Mouse (Mus musculus): ENCODE results near the gene Ms4a4c.
"Not testable (repeated sequence)": the region's sequence is repeated elsewhere in the genome, so short reads cannot be mapped to it uniquely, and the experiment has no call there.

Ms4a4c gene

DNA sequence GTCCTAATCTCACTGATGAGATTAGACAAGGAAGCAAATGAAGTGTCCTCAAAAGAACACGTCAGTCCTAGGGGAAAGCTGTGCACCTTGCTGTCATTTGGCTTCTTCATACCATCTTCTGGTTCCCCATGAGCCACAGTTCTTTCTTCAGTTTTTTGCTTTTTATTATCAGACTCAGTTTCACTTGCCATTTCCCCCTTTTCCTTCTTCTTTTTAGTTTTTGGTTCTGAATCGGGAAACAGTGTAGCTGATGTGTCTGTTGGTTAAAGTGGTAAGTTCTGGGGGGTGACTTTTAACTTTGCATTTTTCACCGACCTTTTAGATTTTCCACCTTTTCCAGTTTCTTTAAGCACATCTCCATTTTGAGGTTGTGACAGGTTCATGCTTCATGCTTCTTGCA lies at the start of gene Ms4a4c:
TSS of gene Ms4a4c (plus strand) at position 244 of the 400 bp plus-strand sequence.
- no peak for DNase-seq (ENCODE audit: extremely low spot score)

- no peak for DNase-seq (ENCODE audit: extremely low spot score)
Measured at GRCm38 (mm10) chr19:11355730-11356129, 48.8 kb upstream of the Ms4a4c start.

DNA sequence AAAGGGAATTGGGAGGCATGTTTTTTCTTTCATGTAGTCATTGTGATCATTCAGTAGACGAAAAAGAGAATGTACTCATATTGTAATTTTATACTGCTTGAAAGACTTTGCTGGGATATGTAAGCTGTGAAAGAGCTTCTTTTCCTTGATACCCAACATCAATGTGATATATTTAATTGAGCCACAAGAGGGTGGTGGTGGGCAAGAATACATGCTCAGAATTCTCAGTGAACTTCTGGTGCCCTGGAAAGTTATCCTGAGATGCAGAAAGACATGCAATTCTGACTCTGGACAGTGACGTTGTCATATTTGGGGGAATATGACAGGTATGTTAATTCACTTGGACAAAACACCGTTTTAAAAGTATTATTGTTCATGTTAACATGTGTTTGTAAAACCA lies 44.5 kb upstream of the Ms4a4c start:
- no peak for DNase-seq (ENCODE audit: extremely low spot score)

- no peak for DNase-seq (ENCODE audit: extremely low spot score)
Measured at GRCm38 (mm10) chr19:11362002-11362401, 42.6 kb upstream of the Ms4a4c start.

GRCm38 (mm10) chr19:11368310-11368709 lies 36.3 kb upstream of the Ms4a4c start:
- no peak for DNase-seq (ENCODE audit: extremely low spot score)

GRCm38 (mm10) chr19:11371181-11371580 lies 33.4 kb upstream of the Ms4a4c start:
- DNase-seq (ENCODE audit: extremely low spot score), result no peak

GRCm38 (mm10) chr19:11375273-11375672 lies 29.3 kb upstream of the Ms4a4c start, which contains the start of gene Ms4a4a:
TSS of gene Ms4a4a (plus strand) at chr19:11375523.
- DNase-seq (ENCODE audit: extremely low spot score), result no peak

- DNase-seq (ENCODE audit: extremely low spot score), result no peak
Measured at GRCm38 (mm10) chr19:11376399-11376798, 28.2 kb upstream of the Ms4a4c start.

DNA sequence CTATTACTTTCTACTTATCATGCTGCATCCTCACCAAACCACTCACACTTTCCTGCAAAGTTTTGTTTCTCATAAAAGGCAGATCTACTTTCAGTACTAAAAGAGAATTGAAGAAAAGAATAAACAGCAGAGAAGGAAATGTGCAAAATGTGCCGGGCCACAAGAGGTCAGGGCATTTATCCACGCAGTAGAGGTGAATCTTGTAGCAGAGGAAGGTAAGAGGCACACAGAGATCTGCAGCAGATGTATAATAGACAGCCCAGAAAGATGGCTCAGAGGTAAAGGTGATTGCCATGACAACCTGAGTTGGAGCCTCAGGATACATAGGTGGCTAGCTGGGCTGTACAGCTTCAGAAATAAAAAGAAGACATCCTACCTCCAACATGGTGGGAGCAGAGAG lies 17.5 kb upstream of the Ms4a4c start:
- DNase-seq (ENCODE audit: extremely low spot score), result no peak

GRCm38 (mm10) chr19:11387685-11388084 lies 16.9 kb upstream of the Ms4a4c start:
- DNase-seq (ENCODE audit: extremely low spot score), result no peak

GRCm38 (mm10) chr19:11388949-11389348 lies 15.6 kb upstream of the Ms4a4c start:
- DNase-seq (ENCODE audit: extremely low spot score), result no peak

GRCm38 (mm10) chr19:11395769-11396168 lies 8.8 kb upstream of the Ms4a4c start:
- DNase-seq (ENCODE audit: extremely low spot score), result no peak

- no peak for DNase-seq (ENCODE audit: extremely low spot score)
Measured at GRCm38 (mm10) chr19:11407428-11407827, 2.9 kb downstream of the Ms4a4c start.

DNA sequence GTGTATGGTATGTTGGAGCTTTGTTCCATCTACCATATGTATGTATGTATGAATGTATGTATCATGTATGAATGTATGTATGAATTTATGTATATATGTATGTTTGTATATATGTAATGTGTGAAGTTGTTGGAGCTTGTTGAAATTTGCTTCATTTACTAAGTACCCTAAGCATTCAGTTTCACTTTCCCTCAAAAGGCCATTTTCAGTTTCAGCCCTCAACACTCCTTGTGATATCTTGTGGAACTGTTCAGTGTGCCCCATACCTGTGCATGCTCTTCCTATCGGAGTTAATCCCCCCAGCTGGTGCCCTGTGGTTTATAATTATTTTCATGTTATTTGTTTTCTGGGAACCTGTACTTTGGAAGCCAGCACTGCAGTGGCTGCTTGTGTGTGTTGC lies 4.0 kb downstream of the Ms4a4c start:
- no peak for DNase-seq (ENCODE audit: extremely low spot score)

GRCm38 (mm10) chr19:11411640-11412039 lies 7.1 kb downstream of the Ms4a4c start:
- DNase-seq (ENCODE audit: extremely low spot score), result no peak

- DNase-seq (ENCODE audit: extremely low spot score), result no peak
Measured at GRCm38 (mm10) chr19:11414084-11414483, 9.5 kb downstream of the Ms4a4c start.

GRCm38 (mm10) chr19:11415581-11415980 lies 11.0 kb downstream of the Ms4a4c start:
- DNase-seq (ENCODE audit: extremely low spot score), result no peak

- DNase-seq (ENCODE audit: extremely low spot score), result not testable (repeated sequence)
Measured at GRCm38 (mm10) chr19:11418865-11419264, 14.3 kb downstream of the Ms4a4c start.

GRCm38 (mm10) chr19:11431209-11431608 lies 26.6 kb downstream of the Ms4a4c start:
- DNase-seq (ENCODE audit: extremely low spot score), result not testable (repeated sequence)

GRCm38 (mm10) chr19:11435058-11435834 lies 30.7 kb downstream of the Ms4a4c start:
- no peak for DNase-seq (ENCODE audit: extremely low spot score)

GRCm38 (mm10) chr19:11443338-11443737 lies 38.8 kb downstream of the Ms4a4c start, which contains the start of gene Ms4a4b:
TSS of gene Ms4a4b (plus strand) at chr19:11443553.
- DNase-seq (ENCODE audit: extremely low spot score), result no peak

DNA sequence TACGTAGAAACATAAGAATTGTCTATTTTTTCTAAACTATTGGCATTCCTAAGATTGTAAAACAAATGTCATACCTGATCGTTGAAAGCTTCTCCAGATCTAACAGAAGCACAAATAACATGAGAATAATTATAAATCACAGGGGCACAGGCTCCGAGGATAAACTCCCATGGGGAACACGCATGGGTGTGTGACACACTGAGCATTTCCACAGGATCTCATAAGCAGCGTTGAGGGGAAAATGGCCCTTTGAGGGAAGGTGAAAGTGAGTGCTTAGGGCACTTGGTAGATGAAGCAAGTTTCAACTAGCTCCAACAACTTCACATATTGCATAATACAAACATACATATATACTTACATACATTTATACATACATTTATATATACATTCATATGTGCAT lies 39.4 kb downstream of the Ms4a4c start:
- no peak for DNase-seq (ENCODE audit: extremely low spot score)

GRCm38 (mm10) chr19:11447238-11447637 lies 42.7 kb downstream of the Ms4a4c start:
- DNase-seq (ENCODE audit: extremely low spot score), result no peak

- DNase-seq (ENCODE audit: extremely low spot score), result not testable (repeated sequence)
Measured at GRCm38 (mm10) chr19:11459041-11459440, 54.5 kb downstream of the Ms4a4c start.

All from embryo, embryonic 9.5 days (tissue).